Mouse (Mus musculus) embryo, embryonic 11 days (tissue): ENCODE results near the gene Lyrm7.
"Not testable (repeated sequence)": the region's sequence is repeated elsewhere in the genome, so short reads cannot be mapped to it uniquely, and the experiment has no call there.

Experiments
- DNase-seq: peaks from one replicate; pipeline ENCODE4 v3.0.0-alpha.2; 2015

The Lyrm7 gene

GRCm38 (mm10) chr11:54879922-54880321 lies 19.2 kb upstream of the Lyrm7 start:
- DNase-seq = no peak

- peak; percentile 83 for DNase-seq
Observed at GRCm38 (mm10) chr11:54879434-54879833, 18.7 kb upstream of the Lyrm7 start.

- no peak for DNase-seq
Observed at GRCm38 (mm10) chr11:54878893-54879292, 18.2 kb upstream of the Lyrm7 start.

- DNase-seq = no peak
Observed at GRCm38 (mm10) chr11:54876031-54876430, 15.3 kb upstream of the Lyrm7 start.

- no peak for DNase-seq
Observed at GRCm38 (mm10) chr11:54871831-54872537, 11.3 kb upstream of the Lyrm7 start.

GRCm38 (mm10) chr11:54869318-54869717 lies 8.6 kb upstream of the Lyrm7 start:
- DNase-seq = no peak

GRCm38 (mm10) chr11:54868445-54868844 lies 7.7 kb upstream of the Lyrm7 start:
- no peak for DNase-seq

GRCm38 (mm10) chr11:54867903-54868434 lies 7.3 kb upstream of the Lyrm7 start:
- no peak for DNase-seq

- no peak for DNase-seq
Observed at GRCm38 (mm10) chr11:54867049-54867385, 6.3 kb upstream of the Lyrm7 start.

- DNase-seq = peak; percentile 95
Observed at GRCm38 (mm10) chr11:54866119-54867048, 5.7 kb upstream of the Lyrm7 start, which contains the start of gene Hint1. Gene Hint1, plus strand, starts transcription at chr11:54866383.

GRCm38 (mm10) chr11:54865330-54866085 lies 4.8 kb upstream of the Lyrm7 start:
- DNase-seq = no peak

GRCm38 (mm10) chr11:54862621-54863520 lies 2.2 kb upstream of the Lyrm7 start:
- peak; percentile 76 for DNase-seq

GRCm38 (mm10) chr11:54861471-54862420 lies 1.0 kb upstream of the Lyrm7 start:
- no peak for DNase-seq

GRCm38 (mm10) chr11:54859322-54860165 lies 1.2 kb downstream of the Lyrm7 start:
- DNase-seq = peak; percentile 68

- not testable (repeated sequence) for DNase-seq
Observed at GRCm38 (mm10) chr11:54858880-54859279, 1.8 kb downstream of the Lyrm7 start.

- DNase-seq = no peak
Observed at GRCm38 (mm10) chr11:54851656-54852055, 9.1 kb downstream of the Lyrm7 start.

- DNase-seq = no peak
Observed at GRCm38 (mm10) chr11:54849961-54850758, 10.6 kb downstream of the Lyrm7 start.
